Mouse (Mus musculus) midbrain, embryonic 13.5 days (tissue): Measurements from ENCODE around the gene Hk1. TPM values are rescaled to one million over a fixed set of nuclear protein-coding genes. Genes with fewer than 3 reads are reported as not detected.

ENCODE experiments used
- ATAC-seq: fragments of 200-750 bp; cut with Nextera tagmentation; 2 replicates; pipeline ENCODE4 v1.8.0; 2017; ENCODE audit warnings: mild to moderate bottlenecking, moderate TSS enrichment, moderate library complexity
- H3K27ac ChIP-seq: fragments of 300-500 bp; sonication (generic); 2 replicates; pipeline ENCODE4 v1.5.1; 2015; ENCODE audit warnings: inconsistent platforms, mild to moderate bottlenecking, moderate library complexity
- H3K27me3 ChIP-seq: fragments of 300-500 bp; sonication (generic); 2 replicates; pipeline ENCODE4 v1.6.1; 2015; ENCODE audit warnings: mild to moderate bottlenecking, inconsistent platforms
- H3K36me3 ChIP-seq: fragments of 300-500 bp; sonication (generic); 2 replicates; pipeline ENCODE4 v1.6.1; 2015; ENCODE audit warnings: mild to moderate bottlenecking, inconsistent platforms
- H3K4me1 ChIP-seq: fragments of 300-500 bp; sonication (generic); replicated peaks from 2 replicates; pipeline ENCODE4 v1.6.1; 2015; ENCODE audit warnings: inconsistent platforms
- H3K4me2 ChIP-seq: fragments of 300-500 bp; sonication (generic); replicated peaks from 2 replicates; pipeline ENCODE4 v1.6.1; 2015; ENCODE audit warnings: moderate library complexity, mild to moderate bottlenecking, inconsistent platforms
- H3K4me3 ChIP-seq: fragments of 300-500 bp; sonication (generic); replicated peaks from 2 replicates; pipeline ENCODE4 v1.5.1; 2015; ENCODE audit warnings: mild to moderate bottlenecking, inconsistent platforms
- H3K9ac ChIP-seq: fragments of 300-500 bp; sonication (generic); replicated peaks from 2 replicates; pipeline ENCODE4 v1.6.1; 2015; ENCODE audit warnings: mild to moderate bottlenecking, inconsistent platforms
- H3K9me3 ChIP-seq: fragments of 300-500 bp; sonication (generic); 2 replicates; pipeline ENCODE4 v1.6.1; 2016; ENCODE audit warnings: mild to moderate bottlenecking, inconsistent platforms
- WGBS: fragments of 180-500 bp; shearing (Covaris S2); methylation state at CpG from one replicate; pipeline ENCODE4 v1.1.7; 2015; 5-methylcytosine and 5-hydroxymethylcytosine counted together
- polyA plus RNA-seq: library from polyadenylated mRNA; unstranded; fragments of >200 nt; fragmentation: Nextera tagmentation; extraction: Ambion mirVana; gene quantifications from 2 replicates; pipeline ENCODE4 v1.2.1, GENCODE M21; 2015

Gene Hk1
- polyA plus RNA-seq, 1 experiment from 2014 or later, result 72.9 TPM

DNA sequence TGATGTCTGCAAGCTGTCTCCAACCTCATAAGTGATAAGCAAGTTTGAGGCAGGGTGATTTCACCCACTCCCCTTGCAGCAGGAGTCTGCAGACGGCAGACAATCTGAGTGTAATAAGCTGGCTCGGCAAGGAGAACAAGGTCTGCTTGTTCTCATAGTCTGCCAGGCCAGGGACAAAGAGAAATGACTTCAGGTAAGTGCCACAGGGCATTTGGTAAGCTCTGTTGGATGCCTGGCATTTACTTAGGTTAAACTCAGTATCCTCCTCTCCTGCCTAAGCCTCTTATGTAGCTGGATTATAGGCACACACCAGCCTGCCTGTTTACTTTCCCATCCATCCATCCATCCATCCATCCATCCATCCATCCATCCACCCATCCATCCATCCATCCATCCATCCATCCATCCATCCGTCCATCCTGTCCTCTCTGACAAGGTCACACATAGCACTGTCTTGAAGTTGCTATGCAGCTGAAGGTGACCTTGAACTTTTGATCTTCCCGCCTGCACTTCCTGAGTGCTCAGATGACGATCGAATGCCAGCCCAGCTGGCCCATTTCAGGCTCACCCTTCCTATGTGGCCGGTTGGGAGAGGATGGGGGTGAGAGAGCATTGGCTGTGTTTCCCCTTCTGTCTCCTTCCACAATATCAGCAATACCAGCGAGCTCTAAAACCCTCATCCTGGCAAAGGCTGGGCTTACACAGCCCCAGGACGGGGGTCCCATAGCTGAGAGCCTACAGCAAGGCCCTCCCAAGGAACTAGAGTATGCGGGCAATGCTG, 69.3 kb downstream of the Hk1 start:
- WGBS, result 90% methylated on average over 10 of the region's 10 CpGs
- ATAC-seq, result no peak
- Histone ChIP-seq H3K4me2 (no peak overlapping the region), H3K4me1 (peaks cover 10% of the 10 kb centered on the region), H3K9ac (no peak overlapping the region), H3K4me3 (no peak overlapping the region), H3K36me3 (peaks cover 3% of the 10 kb centered on the region; the same call in 1 of the 2 replicates), H3K9me3 (no peaks in the 10 kb centered on the region), H3K27me3 (no peaks in the 10 kb centered on the region), H3K27ac (no peak overlapping the region)

DNA sequence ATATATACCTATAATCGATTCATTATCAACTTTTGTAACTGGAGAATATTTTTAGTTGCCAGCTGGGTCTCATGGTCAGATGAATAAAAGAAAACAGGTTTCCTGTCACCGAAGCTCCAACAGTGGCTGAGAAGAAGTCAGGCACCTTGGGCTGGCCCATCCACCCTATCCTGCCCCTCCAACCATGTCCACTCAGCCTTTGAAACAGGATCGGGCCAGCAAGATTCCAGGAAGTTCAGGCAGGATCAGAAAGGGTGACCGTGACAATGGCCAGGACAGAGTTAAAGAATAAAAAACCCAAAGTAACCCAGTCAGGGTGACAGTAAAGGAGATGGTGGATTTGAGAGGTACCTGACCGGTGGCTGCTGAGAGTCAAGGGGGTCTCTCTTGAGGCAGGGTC, 70.1 kb downstream of the Hk1 start:
- Histone ChIP-seq H3K4me3 (no peak overlapping the region), H3K27ac (no peak overlapping the region), H3K4me1 (peaks cover 10% of the 10 kb centered on the region), H3K27me3 (no peaks in the 10 kb centered on the region), H3K36me3 (peaks cover 3% of the 10 kb centered on the region; the same call in 1 of the 2 replicates), H3K9ac (no peak overlapping the region), H3K4me2 (no peak overlapping the region), H3K9me3 (no peaks in the 10 kb centered on the region)
- WGBS, result 93% methylated on average over 5 of the region's 5 CpGs
- no peak for ATAC-seq

DNA sequence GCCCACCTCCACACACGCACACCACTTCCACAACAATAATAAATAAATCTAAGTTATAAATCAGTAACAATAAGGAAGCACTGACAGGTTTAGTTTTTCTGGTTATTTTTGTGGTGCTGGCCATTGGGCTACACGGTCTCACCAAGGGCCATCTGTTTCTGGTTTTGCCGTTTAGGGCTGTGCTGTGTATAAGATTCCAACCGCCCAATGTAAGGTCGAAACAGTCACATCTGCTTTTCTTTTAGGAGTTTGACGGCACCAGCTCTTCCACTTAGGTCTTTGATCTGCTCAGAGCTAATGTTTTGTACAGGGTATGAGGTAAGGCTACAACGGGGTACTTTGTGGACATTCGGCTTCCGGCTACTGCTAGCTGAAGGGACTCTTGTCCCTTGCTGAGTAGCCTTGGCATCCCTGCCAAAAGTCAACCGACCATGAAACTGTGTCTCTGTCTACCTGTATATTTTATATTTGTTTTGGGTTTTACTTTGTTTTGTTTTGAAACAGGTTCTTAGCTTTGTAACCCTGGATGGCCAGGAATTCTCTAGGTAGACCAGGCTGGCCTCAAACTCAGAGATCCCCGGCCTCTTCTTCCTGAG, 70.7 kb downstream of the Hk1 start:
- ATAC-seq, result no peak
- no peak overlapping the region for H3K4me2 ChIP-seq
- H3K36me3 ChIP-seq, result peaks cover 6% of the 10 kb centered on the region
- no peak overlapping the region for H3K4me3 ChIP-seq
- no peaks in the 10 kb centered on the region for H3K9me3 ChIP-seq
- H3K27ac ChIP-seq, result no peak overlapping the region
- H3K9ac ChIP-seq, result no peak overlapping the region
- H3K4me1 ChIP-seq, result peaks cover 10% of the 10 kb centered on the region
- H3K27me3 ChIP-seq, result no peaks in the 10 kb centered on the region
- WGBS, result 93% methylated on average over 11 of the region's 11 CpGs

DNA sequence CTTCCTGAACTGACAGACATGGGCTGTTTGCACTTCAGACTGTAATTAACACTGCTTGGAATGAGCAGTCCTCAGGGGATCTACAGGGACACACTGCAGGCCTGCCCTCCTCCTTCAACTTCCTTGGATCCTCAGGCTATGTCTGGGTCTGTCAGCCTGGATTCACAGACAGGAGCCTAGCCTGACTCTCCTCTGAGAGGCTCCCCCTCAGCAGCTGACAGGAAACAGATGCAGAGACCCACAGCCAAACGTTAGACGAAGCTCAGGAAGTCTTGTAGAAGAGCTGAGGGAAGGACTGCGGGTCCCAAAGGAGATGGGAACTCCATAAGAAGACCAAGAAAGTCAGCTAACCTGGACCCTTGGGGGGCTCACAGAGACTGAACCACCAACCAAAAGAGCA, 73.2 kb downstream of the Hk1 start:
- no peak overlapping the region for H3K27ac ChIP-seq
- H3K4me3 ChIP-seq, result no peak overlapping the region
- H3K9me3 ChIP-seq, result no peaks in the 10 kb centered on the region
- no peak overlapping the region for H3K4me2 ChIP-seq
- H3K9ac ChIP-seq, result no peak overlapping the region
- no peaks in the 10 kb centered on the region for H3K27me3 ChIP-seq
- peaks cover 2% of the 10 kb centered on the region for H3K4me1 ChIP-seq
- 82% methylated on average over 3 of the region's 3 CpGs for WGBS
- peaks cover 15% of the 10 kb centered on the region for H3K36me3 ChIP-seq
- no peak for ATAC-seq

DNA sequence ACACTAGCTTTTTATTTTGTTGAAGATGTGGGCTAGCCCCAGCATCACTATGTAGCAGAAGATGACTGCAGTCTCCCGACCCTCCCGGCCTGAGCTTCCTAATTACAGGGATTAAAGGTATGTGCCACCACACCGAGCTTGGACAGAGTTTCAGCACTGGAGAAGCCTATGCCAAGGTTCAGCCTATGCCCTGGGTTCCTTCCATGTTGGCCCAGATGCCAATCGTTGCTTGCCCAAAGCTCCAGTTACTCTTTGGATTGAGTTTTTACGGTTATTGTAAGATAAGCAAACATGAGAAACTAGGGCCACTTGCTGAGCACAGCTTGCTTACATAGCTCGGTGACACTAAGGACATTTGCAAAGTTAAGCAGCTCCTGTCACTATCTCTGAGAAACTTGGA, 74.6 kb downstream of the Hk1 start:
- Histone ChIP-seq H3K27me3 (no peaks in the 10 kb centered on the region), H3K36me3 (peaks cover 15% of the 10 kb centered on the region)
- WGBS, result 87% methylated on average over 6 of the region's 6 CpGs

DNA sequence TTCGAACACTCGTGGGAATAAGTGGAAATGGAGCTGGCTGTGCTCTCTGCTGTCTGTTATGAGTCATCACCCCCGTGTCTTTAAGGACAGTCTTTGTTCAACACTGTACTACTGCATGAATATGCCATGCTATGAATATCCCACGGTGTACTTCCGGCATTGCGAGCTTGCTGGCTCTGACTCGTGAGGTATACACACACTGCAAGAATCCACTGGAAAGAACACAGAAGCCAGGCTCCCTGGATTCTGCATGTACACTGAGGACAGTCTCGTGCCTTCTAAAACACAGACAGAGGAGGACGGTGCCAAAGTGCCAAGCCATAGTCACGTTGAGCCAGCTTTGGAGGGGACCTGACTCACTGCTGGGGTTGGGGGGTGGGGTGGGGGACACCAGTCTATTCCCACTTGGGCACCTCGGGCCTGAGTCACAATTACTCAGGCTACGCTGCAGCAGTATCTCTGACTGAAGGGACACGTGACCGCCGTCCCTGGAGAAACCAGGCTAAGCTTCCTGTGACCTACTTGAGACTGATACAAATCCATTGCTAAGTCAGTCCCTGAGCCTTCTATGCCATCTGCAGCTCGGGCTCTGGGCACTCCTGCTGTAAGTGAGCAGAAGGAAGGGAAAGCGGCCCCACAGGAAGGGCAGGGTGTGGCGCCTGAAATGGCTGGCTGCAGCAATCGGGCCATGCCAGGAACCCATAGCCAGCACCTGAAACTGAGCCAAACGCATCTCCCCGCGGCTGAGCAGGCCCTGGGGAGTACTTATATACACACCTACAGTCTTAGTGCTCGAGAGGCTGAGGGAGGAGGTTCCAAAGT, 79.5 kb downstream of the Hk1 start:
- Histone ChIP-seq H3K4me3 (no peak overlapping the region), H3K36me3 (peaks cover 30% of the 10 kb centered on the region), H3K27me3 (no peaks in the 10 kb centered on the region), H3K4me1 (0 out of 2 replicates have a peak, but pooled peaks cover 5% of the 10 kb centered on the region), H3K27ac (no peak overlapping the region), H3K4me2 (no peak overlapping the region), H3K9ac (no peak overlapping the region), H3K9me3 (no peaks in the 10 kb centered on the region)
- WGBS, result 86% methylated on average over 23 of the region's 23 CpGs
- no peak for ATAC-seq

More for the DNA sequence above, 74.6 kb downstream of the Hk1 start:
- Histone ChIP-seq H3K27ac (no peak overlapping the region), H3K4me2 (no peak overlapping the region), H3K9me3 (no peaks in the 10 kb centered on the region), H3K4me1 (no peaks in the 10 kb centered on the region), H3K4me3 (no peak overlapping the region), H3K9ac (no peak overlapping the region)
- ATAC-seq, result no peak

DNA sequence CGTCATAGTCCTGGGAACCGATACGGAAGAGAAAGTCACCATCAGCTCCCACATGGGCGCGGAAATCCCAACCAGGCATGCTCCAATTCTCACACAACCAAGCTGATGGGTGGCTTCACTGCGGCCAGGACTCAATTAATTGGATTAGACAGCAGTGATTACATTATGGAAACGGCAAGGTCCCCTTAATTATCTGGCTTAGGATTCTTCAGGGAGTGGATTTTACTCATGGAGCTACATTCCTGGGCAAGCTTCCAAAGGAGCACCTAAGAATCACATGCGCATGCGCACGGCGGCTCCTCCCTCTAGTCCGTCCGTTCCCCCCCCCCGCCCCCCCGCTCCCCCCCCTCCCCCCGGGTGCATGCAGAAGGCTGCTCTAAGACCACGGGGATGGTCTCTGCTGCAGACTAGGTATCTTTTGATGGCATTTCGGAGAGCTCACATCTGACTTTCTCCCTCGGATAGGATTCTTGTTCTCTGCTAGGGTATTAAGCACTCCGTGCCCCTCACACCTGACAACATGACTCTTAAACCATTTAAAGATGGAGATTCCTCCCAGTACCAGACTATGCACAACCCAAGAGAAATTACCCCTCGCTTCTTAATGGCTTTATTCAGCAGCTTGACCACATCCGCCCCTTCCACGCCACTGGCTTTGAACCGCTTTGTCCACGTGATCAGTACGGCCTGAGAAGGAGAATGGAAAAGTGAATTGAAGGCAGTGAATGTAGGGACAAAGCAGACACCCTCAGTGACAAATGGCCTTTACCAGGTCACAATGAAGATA, 83.4 kb downstream of the Hk1 start:
- ATAC-seq, result peak; percentile 49
- Histone ChIP-seq H3K36me3 (peaks cover 39% of the 10 kb centered on the region), H3K27ac (no peak overlapping the region)

DNA sequence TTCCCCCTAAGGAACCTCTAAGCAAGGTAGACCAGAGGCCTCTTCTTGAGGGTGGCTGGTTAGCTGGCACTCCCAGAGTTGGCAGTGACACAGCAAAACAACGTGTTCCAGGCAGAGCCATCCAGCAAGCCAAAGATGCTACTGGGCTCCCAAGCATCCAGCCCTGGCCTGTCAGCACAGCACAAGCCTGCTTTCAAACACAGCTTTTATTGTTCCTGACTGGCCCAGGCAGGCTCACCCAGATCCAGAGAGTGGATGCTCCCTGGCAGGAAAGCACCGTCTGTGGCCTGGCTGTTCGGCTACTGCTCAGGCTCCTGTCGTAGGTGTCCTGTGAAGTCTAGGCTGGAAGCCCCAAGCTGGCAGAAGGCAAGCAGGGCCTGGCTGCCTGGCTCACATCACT, 85.6 kb downstream of the Hk1 start:
- peaks cover 59% of the 10 kb centered on the region for H3K36me3 ChIP-seq
- H3K27ac ChIP-seq, result no peak overlapping the region
- no peak overlapping the region for H3K4me2 ChIP-seq
- no peak overlapping the region for H3K4me3 ChIP-seq
- ATAC-seq, result no peak
- 0 out of 2 replicates have a peak, but pooled peaks cover 5% of the 10 kb centered on the region for H3K4me1 ChIP-seq
- WGBS, result 91% methylated on average over 4 of the region's 4 CpGs
- no peaks in the 10 kb centered on the region for H3K9me3 ChIP-seq
- no peak overlapping the region for H3K9ac ChIP-seq
- H3K27me3 ChIP-seq, result no peaks in the 10 kb centered on the region

More for the DNA sequence above, 83.4 kb downstream of the Hk1 start:
- Histone ChIP-seq H3K27me3 (no peaks in the 10 kb centered on the region), H3K4me1 (0 out of 2 replicates have a peak, but pooled peaks cover 5% of the 10 kb centered on the region), H3K4me2 (no peak overlapping the region), H3K4me3 (no peak overlapping the region), H3K9me3 (no peaks in the 10 kb centered on the region), H3K9ac (no peak overlapping the region)
- WGBS, result 48% methylated on average over 24 of the region's 26 CpGs

DNA sequence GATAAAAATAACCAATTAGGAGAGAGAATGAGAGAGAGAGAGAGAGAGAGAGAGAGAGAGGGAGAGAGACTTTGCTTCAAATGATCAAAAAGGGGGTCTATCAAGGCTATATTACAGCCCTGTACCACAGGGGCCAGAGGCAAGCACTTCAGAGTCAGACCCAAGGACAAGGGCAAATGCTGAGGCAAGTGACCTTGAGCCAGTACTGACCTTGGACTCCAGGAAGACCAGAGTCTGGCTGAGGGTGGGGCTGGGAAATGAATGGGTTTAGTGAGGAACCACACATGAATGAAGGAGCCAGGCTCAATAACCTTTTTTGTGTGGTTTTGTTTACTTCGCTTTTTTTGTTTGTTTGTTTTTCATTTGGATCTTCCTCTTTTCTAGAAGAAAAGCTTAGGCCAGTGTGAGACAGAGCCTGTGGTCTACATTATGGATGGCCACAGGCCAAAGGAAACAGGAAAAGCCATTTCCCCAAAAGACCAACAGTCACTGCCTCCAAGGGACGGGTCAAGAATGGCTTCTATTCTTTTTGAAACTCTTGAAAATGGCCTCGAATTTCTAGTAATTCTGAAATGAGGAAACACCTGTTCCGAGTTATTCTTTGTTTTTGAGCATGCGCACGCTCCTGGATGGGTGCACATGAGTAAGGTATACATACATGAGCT, 92.1 kb downstream of the Hk1 start:
- H3K4me1 ChIP-seq, result no peaks in the 10 kb centered on the region
- no peak for ATAC-seq
- H3K27me3 ChIP-seq, result no peaks in the 10 kb centered on the region
- H3K36me3 ChIP-seq, result peaks cover 66% of the 10 kb centered on the region
- H3K4me2 ChIP-seq, result no peak overlapping the region
- WGBS, result 83% methylated on average over 6 of the region's 6 CpGs
- H3K9ac ChIP-seq, result no peak overlapping the region
- no peaks in the 10 kb centered on the region for H3K9me3 ChIP-seq
- no peak overlapping the region for H3K4me3 ChIP-seq
- H3K27ac ChIP-seq, result no peak overlapping the region

DNA sequence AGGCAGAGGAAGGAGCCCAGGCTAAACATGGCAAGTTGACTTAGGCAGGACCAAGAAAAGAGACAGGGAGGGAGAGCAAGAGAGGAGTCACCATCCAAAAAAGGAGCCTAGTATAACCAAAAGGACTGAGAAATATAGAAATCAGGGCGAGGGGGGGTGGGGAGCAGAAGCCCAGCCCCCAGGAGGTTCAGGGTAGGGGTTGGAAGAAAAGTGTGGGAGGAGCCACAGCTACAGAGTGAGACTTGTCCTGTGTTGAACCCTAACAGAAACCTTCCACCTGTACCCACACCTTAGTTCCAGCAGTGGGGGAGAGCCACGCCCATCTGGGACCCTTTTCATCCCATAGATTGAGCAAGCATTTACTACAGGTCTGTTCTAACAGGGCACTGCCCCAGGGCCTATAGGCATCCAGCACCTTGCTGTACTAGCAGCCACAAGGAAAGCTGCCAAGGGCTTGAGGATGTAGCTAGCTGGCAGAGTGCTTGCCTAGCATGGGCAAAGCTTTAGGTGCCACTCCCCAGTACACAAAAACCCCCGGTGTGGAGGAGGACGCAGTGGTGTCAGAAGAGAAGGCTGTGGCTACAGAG, 96.4 kb downstream of the Hk1 start:
- H3K4me3 ChIP-seq, result no peak overlapping the region
- no peak overlapping the region for H3K9ac ChIP-seq
- no peaks in the 10 kb centered on the region for H3K9me3 ChIP-seq
- WGBS, result 87% methylated on average over 4 of the region's 4 CpGs
- H3K27me3 ChIP-seq, result no peaks in the 10 kb centered on the region
- H3K27ac ChIP-seq, result no peak overlapping the region
- H3K4me1 ChIP-seq, result no peaks in the 10 kb centered on the region
- H3K4me2 ChIP-seq, result no peak overlapping the region
- no peak for ATAC-seq
- H3K36me3 ChIP-seq, result peaks cover 70% of the 10 kb centered on the region

DNA sequence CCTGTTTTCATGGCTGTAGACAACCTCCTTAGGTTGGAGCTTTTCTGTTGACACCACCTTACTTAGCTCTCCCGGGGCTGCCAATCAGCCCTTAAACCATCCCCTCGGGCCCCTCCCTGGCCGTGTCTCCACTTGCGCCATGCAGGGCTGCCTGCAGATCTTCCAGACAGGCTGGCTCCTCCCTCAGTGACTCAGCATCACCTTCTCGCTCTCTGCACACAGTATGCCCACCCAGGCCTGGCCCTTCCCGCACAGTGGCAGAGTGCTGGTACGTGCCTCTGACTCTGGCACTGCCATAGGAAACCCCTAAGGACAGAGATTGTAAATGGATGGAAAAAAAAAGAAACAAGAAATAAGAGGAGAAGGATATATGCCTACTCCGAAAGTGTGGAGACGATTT, 96.9 kb downstream of the Hk1 start:
- H3K4me3 ChIP-seq, result no peak overlapping the region
- H3K4me2 ChIP-seq, result no peak overlapping the region
- ATAC-seq, result no peak
- 57% methylated on average over 9 of the region's 9 CpGs for WGBS
- peaks cover 74% of the 10 kb centered on the region for H3K36me3 ChIP-seq
- no peak overlapping the region for H3K27ac ChIP-seq
- H3K27me3 ChIP-seq, result no peaks in the 10 kb centered on the region
- no peaks in the 10 kb centered on the region for H3K9me3 ChIP-seq
- no peaks in the 10 kb centered on the region for H3K4me1 ChIP-seq
- no peak overlapping the region for H3K9ac ChIP-seq
